Mouse (Mus musculus) bone marrow, adult 2 months (tissue): ENCODE measurements around the gene Pnliprp1.

Experiments used
- CTCF ChIP-seq: fragments of 200-500 bp; IDR thresholded peaks from 2 replicates; pipeline ENCODE4 v1.5.1; 2011; ENCODE audit warnings: low read length, control low read depth; ENCODE audit not compliant: control insufficient read depth, insufficient read depth
- POLR2A ChIP-seq: fragments of 200-500 bp; IDR thresholded peaks from 2 replicates; pipeline ENCODE4 v1.6.1; 2011; ENCODE audit warnings: low read depth, mild to moderate bottlenecking, control low read depth, low read length, borderline replicate concordance; ENCODE audit not compliant: control insufficient read depth

- TF ChIP-seq CTCF, result no peak
- no peak for TF ChIP-seq POLR2A
Observed at GRCm38 (mm10) chr19:58743736-58744135, 15.0 kb downstream of the Pnliprp1 start.
